Mouse (Mus musculus): ENCODE data around the gene Gadd45gip1.

DNA sequence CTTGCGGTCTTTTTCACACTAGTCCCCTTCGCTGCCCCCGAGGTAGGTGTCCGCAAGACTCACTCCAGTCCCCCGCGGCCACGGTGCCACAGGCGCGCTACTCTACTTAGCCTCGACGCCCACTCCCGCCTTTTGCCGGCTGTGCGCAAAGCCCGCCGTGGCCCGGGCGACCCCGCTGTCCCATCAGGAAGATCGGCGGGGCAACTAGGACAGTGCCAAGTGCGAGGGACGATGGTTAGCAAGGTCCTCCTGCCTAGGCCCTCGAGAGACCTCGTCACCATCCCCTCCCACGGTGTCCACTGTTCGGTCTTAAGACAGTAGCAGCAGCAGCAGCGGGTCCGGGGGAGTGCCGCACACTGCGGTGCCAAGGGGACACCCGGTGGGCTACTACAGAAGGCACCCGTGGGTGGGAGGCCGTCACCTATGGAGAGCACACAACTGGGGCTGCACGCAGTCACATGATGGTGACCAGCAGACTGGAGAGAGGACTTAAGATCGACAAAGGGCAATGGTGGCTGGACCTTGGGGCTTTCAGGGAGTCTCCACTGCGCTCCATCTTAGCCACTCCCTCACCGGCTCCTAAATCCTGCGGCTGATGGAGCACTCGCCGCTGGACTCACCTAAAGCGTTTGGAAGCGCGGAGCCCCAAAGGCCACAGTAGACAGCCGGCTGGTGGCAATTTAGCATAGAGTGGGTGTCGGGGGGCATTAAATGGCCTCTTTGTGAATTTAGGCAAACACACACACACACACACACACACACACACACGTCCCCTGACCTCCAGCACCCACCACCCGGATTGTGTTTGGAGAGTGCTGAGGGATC lies 46.4 kb upstream of the Gadd45gip1 start:
- TF ChIP-seq CTCF (IDR thresholded peaks at IDR 0.05; ENCODE audit: extremely low read depth, insufficient read length, insufficient replicate concordance, low read depth, low read length) (no peak), POLR2A (IDR thresholded peaks at IDR 0.05; ENCODE audit: low read depth, low read length) (no peak)
